ENCODE assay signal across 23 mouse cellular contexts in genomic region chr7:101682886-101683285, GRCm38 (mm10). TPM values are rescaled to one million over a fixed set of nuclear protein-coding genes. Genes with fewer than 3 reads are reported as not detected.
A peak's percentile ranks its signal among the peaks of the same experiment; 100 is the strongest.
DNase-seq lines count a peak whose midpoint lies in the region; ATAC-seq lines count a peak whose summit lies in the region.
"Had no signal": no experiment of that assay in that cellular context is flagged by ENCODE, and none has a peak within 500 bp of the region (broad histone marks: within the 10 kb centered on the region; RNA-seq: fewer than 3 reads in every experiment).

No protein-coding gene starts in this region.

- no peaks in the 10 kb centered on the region for H3K27me3 ChIP-seq in kidney, embryonic 15.5 days
- H3K27me3 ChIP-seq: CH12.LX; embryonic facial prominence, embryonic 13.5 days; forebrain, embryonic 12.5 days; Patski had no signal

- peaks cover 25% of the 10 kb centered on the region for H3K4me1 ChIP-seq in kidney, embryonic 15.5 days

- WGBS in kidney, embryonic 15.5 days = 37% methylated on average over 5 of the region's 5 CpGs

- no peak overlapping the region for H3K9ac ChIP-seq in kidney, embryonic 15.5 days
- H3K9ac ChIP-seq: forebrain, embryonic 12.5 days; hindbrain, embryonic 14.5 days had no signal

- peak; percentile 7 for DNase-seq in embryo, embryonic 11 days
- no peak for DNase-seq in embryo, embryonic 9.5 days (ENCODE audit: extremely low spot score)
- no peak for DNase-seq in kidney, postnatal 4 days
- DNase-seq in 416B (ENCODE audit: low read depth) = peak; percentile 76
- DNase-seq in heart, postnatal 36 days = no peak
- DNase-seq: adrenal gland, adult 2 months; adrenal gland, postnatal 25 days; cerebellum, adult 18-20 months; cerebellum, adult 9-11 months; cerebellum, postnatal 36 days; gastrocnemius, postnatal 25 days; heart, adult 11 months; heart, postnatal 10 days had no signal

- no peak overlapping the region for H3K4me3 ChIP-seq in kidney, embryonic 15.5 days (replicated peaks)
- H3K4me3 ChIP-seq: embryonic facial prominence, embryonic 13.5 days; forebrain, embryonic 12.5 days; heart, embryonic 10.5 days had no signal

- intact Hi-C loops in heart, postnatal 36 days (cut with DNase I) = loop anchor here (5.0 kb wide), 2 partner anchors 84 to 139 kb away; no protein-coding TSS in a partner anchor

- no peak for ATAC-seq in kidney, embryonic 15.5 days (replicated peaks; ENCODE audit: low FRiP score)
- ATAC-seq in megakaryocyte, adult 5-6 weeks (ENCODE audit: poor library complexity, severe bottlenecking) = peak; percentile 54
- ATAC-seq: activated CD4-positive, CD25-positive, alpha-beta regulatory T cell, adult 4 months; forebrain, embryonic 16.5 days; Patski had no signal

- peaks cover 8% of the 10 kb centered on the region for H3K36me3 ChIP-seq in kidney, embryonic 15.5 days

- H3K9me3 ChIP-seq in kidney, embryonic 15.5 days (replicated peaks) = no peaks in the 10 kb centered on the region
- H3K9me3 ChIP-seq: embryonic facial prominence, embryonic 13.5 days; forebrain, embryonic 12.5 days; heart, embryonic 10.5 days had no signal

- peak overlapping the region; percentile 76; the same call in 1 of the 2 replicates for H3K27ac ChIP-seq in kidney, embryonic 15.5 days
- H3K27ac ChIP-seq: embryonic facial prominence, embryonic 13.5 days; forebrain, embryonic 12.5 days; heart, embryonic 10.5 days; hindbrain, embryonic 14.5 days had no signal

- H3K4me2 ChIP-seq in kidney, embryonic 15.5 days = no peak overlapping the region
- H3K4me2 ChIP-seq: embryonic facial prominence, embryonic 13.5 days; forebrain, embryonic 12.5 days; hindbrain, embryonic 14.5 days had no signal

RNA-seq across cellular contexts. Expression of gene Clpb, which starts 19.5 kb away (rescaled TPM):
- 58.7 and 64.7 TPM in 2 replicates for polyA plus RNA-seq in kidney, embryonic 15.5 days (2015; fragmentation: Nextera tagmentation; extraction: Ambion mirVana)
- 3.2 and 8.3 TPM in 2 replicates for total RNA-seq in megakaryocyte, adult 5-6 weeks (2015)
- total RNA-seq in megakaryocyte, adult 5-6 weeks (2017) = 12.2 and 18.4 TPM in 2 replicates
- 10 to 100 TPM; 71.6 to 81.0 TPM for total RNA-seq in heart, postnatal 36 days (2021)

Comparison
In these comparisons a context has a peak if more than half of its experiments do, and no peak if none do; other contexts are left out.
1. DNase-seq: peak in embryo, embryonic 11 days (single experiment) and 416B (single experiment); none in embryo, embryonic 9.5 days (single experiment), kidney, postnatal 4 days (0 of 2) and heart, postnatal 36 days (0 of 2).